Mouse (Mus musculus) embryonic fibroblast, embryonic 13.5 days (primary cell): ENCODE measurements around the gene Epha4. TPM values are rescaled to one million over a fixed set of nuclear protein-coding genes. Genes with fewer than 3 reads are reported as not detected.

Experiments used
- H3K27ac ChIP-seq: 2 replicates; pipeline ENCODE4 v1.5.1; 2012; ENCODE audit warnings: low read length, control low read depth, inconsistent platforms; ENCODE audit not compliant: insufficient read depth
- H3K4me1 ChIP-seq: 2 replicates; pipeline ENCODE4 v1.6.1; 2011; ENCODE audit warnings: low read length; ENCODE audit not compliant: control insufficient read depth, insufficient read depth
- H3K4me3 ChIP-seq: 2 replicates; pipeline ENCODE4 v1.5.1; 2011; ENCODE audit warnings: mild to moderate bottlenecking, control low read depth, low read length; ENCODE audit not compliant: insufficient read depth
- CTCF ChIP-seq: IDR thresholded peaks from 2 replicates; pipeline ENCODE4 v1.5.1; 2011; ENCODE audit warnings: mild to moderate bottlenecking, control low read depth, low read length, moderate library complexity, borderline replicate concordance; ENCODE audit not compliant: insufficient read depth
- POLR2A ChIP-seq: IDR thresholded peaks from 2 replicates; pipeline ENCODE4 v1.6.1; 2011; ENCODE audit warnings: low read depth, mild to moderate bottlenecking, control low read depth, low read length, moderate library complexity
- polyA plus RNA-seq: library from polyadenylated mRNA; stranded (reverse); fragments of >200 nt; gene quantifications from 2 replicates; pipeline ENCODE4 v1.2.4, GENCODE M21; 2011; ENCODE audit warnings: low read depth; ENCODE audit not compliant: missing spikeins, insufficient read length

Epha4 gene
- polyA plus RNA-seq, 1 experiment, result 26.4 TPM

- H3K27ac ChIP-seq, result no peak overlapping the region
- H3K4me3 ChIP-seq, result no peak overlapping the region
- no peak for TF ChIP-seq CTCF
- no peak for TF ChIP-seq POLR2A
- H3K4me1 ChIP-seq, result no peaks in the 10 kb centered on the region
These were observed 17.2 kb upstream of the Epha4 start for GRCm38 (mm10) chr1:77531934-77532575.

- no peak for TF ChIP-seq POLR2A
- TF ChIP-seq CTCF, result no peak
These were observed 10.2 kb upstream of the Epha4 start for GRCm38 (mm10) chr1:77525082-77525481.

DNA sequence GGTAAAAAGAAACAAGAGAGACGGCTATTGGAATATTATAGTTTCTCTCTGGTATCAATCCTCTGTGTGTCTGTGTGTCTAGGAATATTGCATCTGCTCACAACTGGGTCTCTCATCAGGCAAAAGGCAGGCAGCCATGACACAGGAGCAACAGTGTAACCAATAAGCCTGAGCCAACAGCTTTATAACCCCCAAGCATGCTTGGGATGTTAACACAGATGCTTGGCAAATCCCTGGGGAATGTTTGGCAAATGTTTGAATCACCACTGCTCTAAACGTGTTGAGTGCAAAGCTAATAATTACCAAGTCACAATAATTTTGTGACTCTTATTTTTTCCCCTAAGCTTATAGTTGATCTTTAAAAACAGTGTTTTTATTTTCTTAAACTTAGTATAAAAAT lies 8.5 kb upstream of the Epha4 start:
- Histone ChIP-seq H3K4me3 (no peak overlapping the region), H3K27ac (no peak overlapping the region), H3K4me1 (peaks cover 2% of the 10 kb centered on the region; the same call in 1 of the 2 replicates)
- TF ChIP-seq CTCF, result no peak
- no peak for TF ChIP-seq POLR2A

More at GRCm38 (mm10) chr1:77525082-77525481, 10.2 kb upstream of the Epha4 start:
- Histone ChIP-seq H3K4me1 (peaks cover 2% of the 10 kb centered on the region; the same call in 1 of the 2 replicates), H3K27ac (no peak overlapping the region), H3K4me3 (no peak overlapping the region)

- peaks cover 2% of the 10 kb centered on the region; the same call in 1 of the 2 replicates for H3K4me1 ChIP-seq
- no peak overlapping the region for H3K4me3 ChIP-seq
- no peak overlapping the region for H3K27ac ChIP-seq
- no peak for TF ChIP-seq POLR2A
- TF ChIP-seq CTCF, result no peak
These were observed 7.0 kb upstream of the Epha4 start for GRCm38 (mm10) chr1:77521640-77522539.

DNA sequence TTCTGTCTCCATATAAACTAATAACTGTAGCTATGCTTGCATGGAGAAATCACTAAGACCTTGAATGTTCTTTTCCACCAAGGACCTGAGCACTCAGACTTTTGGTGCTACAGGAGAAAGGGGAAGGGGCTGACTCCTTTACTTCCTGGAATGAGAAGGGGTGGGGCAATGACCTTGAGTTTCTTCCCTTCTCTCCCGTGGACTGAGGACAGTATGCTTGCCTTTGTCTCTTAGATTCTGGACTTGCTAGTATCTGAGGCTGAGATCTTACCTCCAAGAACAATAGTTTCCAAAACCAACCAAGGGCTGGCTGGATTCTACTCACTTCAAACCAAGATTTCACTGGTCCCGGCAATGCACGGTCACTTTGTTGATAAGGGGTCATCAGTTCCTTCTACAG lies 3.8 kb upstream of the Epha4 start:
- Histone ChIP-seq H3K27ac (no peak overlapping the region), H3K4me1 (peaks cover 2% of the 10 kb centered on the region; the same call in 1 of the 2 replicates), H3K4me3 (no peak overlapping the region)
- TF ChIP-seq POLR2A, result no peak
- TF ChIP-seq CTCF, result no peak

- 0 out of 2 replicates have a peak, but pooled peaks cover 1% of the 10 kb centered on the region for H3K4me1 ChIP-seq
- no peak overlapping the region for H3K27ac ChIP-seq
- TF ChIP-seq CTCF, result peak; percentile 86
- no peak for TF ChIP-seq POLR2A
- H3K4me3 ChIP-seq, result peak overlapping the region; percentile 49
These were observed 1.5 kb upstream of the Epha4 start for GRCm38 (mm10) chr1:77516203-77516991.

GRCm38 (mm10) chr1:77515651-77515981 lies 728 bp upstream of the Epha4 start:
- H3K4me1 ChIP-seq, result 0 out of 2 replicates have a peak, but pooled peaks cover 6% of the 10 kb centered on the region
- TF ChIP-seq POLR2A (no peak), CTCF (no peak)

DNA sequence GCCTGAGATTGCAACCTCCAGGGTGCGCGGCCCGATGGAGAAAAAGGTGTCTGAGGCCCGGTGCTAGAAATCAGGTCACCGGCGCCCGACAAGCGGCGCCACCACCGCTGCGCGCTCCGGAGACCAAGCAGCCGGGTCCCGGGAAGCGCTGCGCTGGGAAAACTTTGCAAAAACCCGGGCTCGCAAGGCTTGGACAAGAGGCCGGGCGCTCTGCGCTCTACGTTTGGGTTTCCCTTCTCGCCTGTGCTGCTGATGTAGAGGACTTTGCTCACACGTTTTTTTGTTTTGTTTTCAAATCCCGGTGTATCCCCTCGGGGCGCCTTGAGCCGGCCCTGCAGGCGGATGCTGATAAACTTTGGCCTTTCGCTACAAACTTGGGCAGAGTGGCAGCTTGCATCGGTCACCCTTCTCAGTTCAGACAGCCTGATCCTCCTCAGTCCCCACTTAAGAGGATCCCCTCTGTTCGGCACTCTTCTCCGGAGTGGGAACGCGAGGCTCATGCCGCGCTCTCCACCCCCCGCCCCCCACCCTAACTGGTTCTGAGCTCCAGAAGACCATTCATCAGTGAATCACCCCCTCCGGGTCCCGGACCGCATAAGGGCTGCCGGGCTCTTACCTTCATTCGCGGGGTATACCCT lies 444 bp downstream of the Epha4 start:
- Histone ChIP-seq H3K4me3 (peak overlapping the region; percentile 63), H3K4me1 (0 out of 2 replicates have a peak, but pooled peaks cover 6% of the 10 kb centered on the region), H3K27ac (0 out of 2 replicates have a peak overlapping the region, but pooled peaks have one; percentile 3)
- no peak for TF ChIP-seq CTCF

More at GRCm38 (mm10) chr1:77515651-77515981, 728 bp upstream of the Epha4 start:
- H3K4me3 ChIP-seq, result peak overlapping the region; percentile 49
- no peak overlapping the region for H3K27ac ChIP-seq

DNA sequence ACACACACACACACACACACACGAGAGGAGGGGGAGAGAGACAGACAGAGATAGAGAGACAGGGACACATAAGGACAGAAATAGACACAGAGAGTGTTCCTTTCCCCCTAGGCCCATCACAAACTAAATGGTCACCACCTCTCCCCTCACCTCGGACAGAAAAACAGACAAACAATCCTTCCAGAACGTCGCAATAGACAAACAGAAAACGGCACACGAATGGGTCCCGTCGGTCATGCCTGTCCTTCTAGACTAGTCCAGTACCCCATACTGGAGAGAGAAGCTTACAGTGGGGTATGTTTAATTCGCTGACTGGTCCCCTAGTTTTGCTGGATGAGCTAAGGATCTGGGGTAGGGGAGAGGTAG lies 946 bp downstream of the Epha4 start:
- Histone ChIP-seq H3K4me1 (0 out of 2 replicates have a peak, but pooled peaks cover 6% of the 10 kb centered on the region), H3K4me3 (peak overlapping the region; percentile 63), H3K27ac (0 out of 2 replicates have a peak overlapping the region, but pooled peaks have one; percentile 3)
- no peak for TF ChIP-seq CTCF
- no peak for TF ChIP-seq POLR2A
